Mouse (Mus musculus) limb, embryonic 13.5 days (tissue): ENCODE measurements at regions not wholly inside any gene's neighbourhood (a gene's known extent, or its start where the extent isn't known, plus 50 kb on each side); places are given as distances from the start of the nearest gene placed in this dataset.

Experiments
- ATAC-seq: fragments of 200-750 bp; cut with Nextera tagmentation; 2 replicates; pipeline ENCODE4 v1.8.0; 2017; ENCODE audit warnings: low read depth, moderate number of reproducible peaks, moderate TSS enrichment; ENCODE audit not compliant: low FRiP score
- H3K27ac ChIP-seq: fragments of 300-500 bp; sonication (generic); 2 replicates; pipeline ENCODE4 v1.5.1; 2015; ENCODE audit warnings: inconsistent platforms, mild to moderate bottlenecking, moderate library complexity
- H3K27me3 ChIP-seq: fragments of 300-500 bp; sonication (generic); 2 replicates; pipeline ENCODE4 v1.6.1; 2015; ENCODE audit warnings: mild to moderate bottlenecking, inconsistent platforms
- H3K36me3 ChIP-seq: fragments of 300-500 bp; sonication (generic); 2 replicates; pipeline ENCODE4 v1.6.1; 2015; ENCODE audit warnings: inconsistent platforms, mild to moderate bottlenecking, moderate library complexity
- H3K4me1 ChIP-seq: fragments of 300-500 bp; sonication (generic); 2 replicates; pipeline ENCODE4 v1.6.1; 2015; ENCODE audit warnings: inconsistent platforms
- H3K4me2 ChIP-seq: fragments of 300-500 bp; sonication (generic); replicated peaks from 2 replicates; pipeline ENCODE4 v1.6.1; 2015; ENCODE audit warnings: inconsistent platforms, mild to moderate bottlenecking, moderate library complexity
- H3K4me3 ChIP-seq: fragments of 300-500 bp; sonication (generic); 2 replicates; pipeline ENCODE4 v1.5.1; 2015; ENCODE audit warnings: moderate library complexity, mild to moderate bottlenecking, inconsistent platforms
- H3K9ac ChIP-seq: fragments of 300-500 bp; sonication (generic); 2 replicates; pipeline ENCODE4 v1.6.1; 2015; ENCODE audit warnings: mild to moderate bottlenecking, inconsistent platforms
- H3K9me3 ChIP-seq: fragments of 300-500 bp; sonication (generic); 2 replicates; pipeline ENCODE4 v1.6.1; 2016; ENCODE audit warnings: inconsistent platforms
- WGBS: fragments of 180-500 bp; shearing (Covaris S2); methylation state at CpG from one replicate; pipeline ENCODE4 v1.1.7; 2015; 5-methylcytosine and 5-hydroxymethylcytosine counted together

DNA sequence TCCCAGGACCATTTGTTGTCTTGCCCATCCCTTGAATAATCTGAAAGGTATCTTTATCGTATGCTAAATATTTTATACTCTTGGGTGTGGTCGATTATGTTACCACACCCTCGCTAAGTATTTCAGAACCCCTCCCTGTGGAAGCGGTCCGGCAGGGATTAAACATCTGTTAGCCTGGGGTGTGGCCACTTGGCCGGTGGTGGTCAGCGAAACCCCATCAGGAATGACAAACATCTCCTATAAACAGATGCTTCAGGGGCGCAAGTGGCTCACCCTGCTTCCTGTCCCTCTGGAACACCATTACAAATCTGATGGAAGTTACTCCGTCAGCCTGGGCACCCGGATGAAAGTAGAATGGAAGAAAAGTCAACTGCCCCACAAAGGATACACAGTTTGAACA, 119.8 kb upstream of the Dyrk2 start:
- no peaks in the 10 kb centered on the region for H3K27me3 ChIP-seq
- peaks cover 18% of the 10 kb centered on the region for H3K4me1 ChIP-seq
- no peak overlapping the region for H3K9ac ChIP-seq
- 77% methylated on average over 10 of the region's 10 CpGs for WGBS
- H3K36me3 ChIP-seq, result no peaks in the 10 kb centered on the region
- H3K27ac ChIP-seq, result no peak overlapping the region
- H3K9me3 ChIP-seq, result no peaks in the 10 kb centered on the region
- no peak overlapping the region for H3K4me3 ChIP-seq
- ATAC-seq, result no peak
- H3K4me2 ChIP-seq, result no peak overlapping the region

DNA sequence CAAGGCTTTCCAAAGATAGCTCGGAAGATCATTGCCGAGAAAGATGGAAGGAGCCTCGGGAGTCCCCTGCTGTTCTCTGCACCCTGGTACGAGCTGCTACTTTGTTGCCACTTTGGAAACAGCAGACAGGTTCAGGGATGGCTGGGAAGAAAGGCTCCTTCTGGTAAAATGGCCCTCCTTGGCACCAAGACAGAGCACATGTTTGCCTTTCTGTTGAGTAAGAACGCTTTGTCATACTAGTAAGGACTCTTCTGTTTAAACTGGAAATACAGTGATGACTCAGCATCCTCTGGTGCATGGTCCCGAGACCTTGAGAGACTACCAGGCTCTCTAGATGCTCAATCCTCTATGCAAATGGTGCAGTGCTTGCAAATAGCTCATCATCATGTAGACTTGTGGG, 118.2 kb upstream of the Dyrk2 start:
- no peak overlapping the region for H3K4me2 ChIP-seq
- no peaks in the 10 kb centered on the region for H3K27me3 ChIP-seq
- no peak for ATAC-seq
- H3K9ac ChIP-seq, result no peak overlapping the region
- no peak overlapping the region for H3K4me3 ChIP-seq
- 90% methylated on average over 6 of the region's 6 CpGs for WGBS
- no peaks in the 10 kb centered on the region for H3K36me3 ChIP-seq
- peaks cover 11% of the 10 kb centered on the region for H3K4me1 ChIP-seq
- no peak overlapping the region for H3K27ac ChIP-seq
- H3K9me3 ChIP-seq, result no peaks in the 10 kb centered on the region

DNA sequence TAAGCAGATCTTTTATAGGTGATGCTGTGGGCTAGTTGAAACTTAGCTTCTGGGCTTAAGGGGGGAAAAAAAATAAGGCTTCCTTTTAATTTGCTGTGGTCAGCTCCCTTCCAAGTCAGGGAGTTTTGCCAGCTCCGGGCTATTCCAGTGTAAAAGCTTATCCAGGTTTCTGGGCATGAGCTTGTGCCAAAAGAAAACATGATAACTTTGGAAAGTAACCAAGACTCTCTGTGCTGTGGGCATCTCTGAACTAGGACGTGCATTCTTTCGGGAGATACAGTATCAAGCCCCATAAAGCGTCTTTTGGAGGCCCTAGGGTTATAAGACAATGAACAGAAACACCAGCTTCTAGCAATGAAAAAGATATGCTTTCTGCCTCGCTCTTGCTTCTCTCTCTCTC, 114.6 kb upstream of the Dyrk2 start:
- no peaks in the 10 kb centered on the region for H3K9me3 ChIP-seq

DNA sequence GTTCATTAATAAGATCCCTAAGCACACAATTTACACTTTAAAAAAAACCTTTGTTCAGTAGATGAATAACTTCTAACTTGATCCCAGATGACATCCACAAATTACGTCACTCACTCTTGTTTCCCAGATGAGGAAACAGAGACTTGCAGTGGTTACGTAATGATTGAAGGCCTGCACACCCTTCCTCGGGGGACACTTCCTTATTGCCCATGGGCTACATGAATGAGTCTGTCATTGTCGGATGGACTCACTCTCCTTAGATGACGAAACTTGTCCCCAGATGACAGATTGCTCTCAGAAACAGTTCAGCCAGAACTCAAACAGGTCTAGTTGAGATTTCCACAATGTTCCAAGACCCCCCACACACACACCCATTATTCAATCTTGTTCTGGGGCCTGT, 111.4 kb upstream of the Dyrk2 start:
- Histone ChIP-seq H3K4me1 (peaks cover 25% of the 10 kb centered on the region), H3K4me2 (no peak overlapping the region), H3K9ac (no peak overlapping the region), H3K4me3 (no peak overlapping the region), H3K36me3 (no peaks in the 10 kb centered on the region), H3K27ac (no peak overlapping the region), H3K9me3 (no peaks in the 10 kb centered on the region), H3K27me3 (peaks cover 17% of the 10 kb centered on the region)
- no peak for ATAC-seq
- WGBS, result 83% methylated on average over 5 of the region's 5 CpGs

More for the DNA sequence above, 114.6 kb upstream of the Dyrk2 start:
- H3K4me3 ChIP-seq, result no peak overlapping the region
- H3K36me3 ChIP-seq, result no peaks in the 10 kb centered on the region
- WGBS, result 67% methylated on average over 5 of the region's 5 CpGs
- H3K4me1 ChIP-seq, result peaks cover 19% of the 10 kb centered on the region
- H3K9ac ChIP-seq, result no peak overlapping the region
- H3K27me3 ChIP-seq, result no peaks in the 10 kb centered on the region
- H3K4me2 ChIP-seq, result no peak overlapping the region
- ATAC-seq, result peak; percentile 51; the same call in 1 of the 2 replicates
- 0 out of 2 replicates have a peak overlapping the region, but pooled peaks have one; percentile 48 for H3K27ac ChIP-seq

DNA sequence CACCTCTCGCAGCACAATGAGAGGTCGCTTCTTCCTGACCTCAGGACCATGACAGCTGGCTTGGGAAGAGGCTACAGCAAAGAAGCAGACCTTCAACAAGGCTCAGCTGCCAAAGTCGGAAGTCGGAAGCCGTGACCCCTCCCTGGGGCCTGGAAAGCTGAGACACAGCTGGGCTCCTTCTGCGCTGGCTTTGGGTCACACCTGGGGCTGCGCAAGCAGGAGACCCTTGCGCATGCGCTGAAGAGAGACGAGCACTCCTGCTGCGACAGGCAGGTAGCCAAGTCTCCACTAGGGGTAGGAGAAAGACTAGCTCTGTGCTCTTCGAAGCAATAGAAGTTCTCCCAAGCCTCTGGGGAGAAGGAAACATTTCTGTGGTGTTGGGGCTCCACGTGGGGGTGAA, 109.3 kb upstream of the Dyrk2 start:
- peak overlapping the region; percentile 23 for H3K4me2 ChIP-seq
- ATAC-seq, result peak; percentile 24; the same call in 1 of the 2 replicates

DNA sequence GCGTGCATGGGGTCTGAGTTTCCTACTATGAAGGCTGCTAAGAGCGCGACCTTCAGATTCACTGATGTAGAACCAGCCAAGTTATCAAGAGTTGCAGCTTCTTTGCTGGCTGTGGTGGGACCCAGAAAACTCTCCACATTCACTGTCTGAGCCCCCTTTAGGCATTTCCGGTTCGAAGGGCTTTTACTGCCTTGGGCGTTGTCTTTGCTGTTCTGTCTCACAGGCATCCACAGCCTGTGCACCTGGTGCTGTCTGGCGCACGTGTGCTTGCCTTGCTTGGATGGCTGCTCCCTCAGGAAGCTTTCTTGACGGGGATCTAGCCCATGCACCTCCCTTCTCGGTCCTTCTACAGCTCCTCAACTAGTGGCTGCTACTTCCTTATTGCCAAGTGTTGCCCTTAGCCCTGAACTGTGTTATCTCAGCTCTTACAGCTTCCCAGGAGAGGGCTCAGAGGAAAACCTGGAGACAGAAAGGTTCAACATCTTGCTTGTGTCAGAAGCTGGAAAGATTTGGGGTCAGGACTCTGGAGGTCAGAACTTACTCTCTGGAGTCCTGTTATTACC, 108.3 kb upstream of the Dyrk2 start:
- Histone ChIP-seq H3K4me2 (no peak overlapping the region), H3K4me1 (peaks cover 32% of the 10 kb centered on the region), H3K9me3 (no peaks in the 10 kb centered on the region), H3K27me3 (peaks cover 17% of the 10 kb centered on the region), H3K27ac (no peak overlapping the region), H3K4me3 (no peak overlapping the region), H3K36me3 (no peaks in the 10 kb centered on the region), H3K9ac (no peak overlapping the region)
- no peak for ATAC-seq
- WGBS, result 62% methylated on average over 10 of the region's 10 CpGs

More for the DNA sequence above, 109.3 kb upstream of the Dyrk2 start:
- 33% methylated on average over 13 of the region's 13 CpGs for WGBS
- H3K9me3 ChIP-seq, result no peaks in the 10 kb centered on the region
- H3K4me3 ChIP-seq, result no peak overlapping the region
- no peak overlapping the region for H3K9ac ChIP-seq
- H3K27ac ChIP-seq, result no peak overlapping the region
- peaks cover 34% of the 10 kb centered on the region for H3K4me1 ChIP-seq
- H3K27me3 ChIP-seq, result peaks cover 17% of the 10 kb centered on the region
- no peaks in the 10 kb centered on the region for H3K36me3 ChIP-seq

DNA sequence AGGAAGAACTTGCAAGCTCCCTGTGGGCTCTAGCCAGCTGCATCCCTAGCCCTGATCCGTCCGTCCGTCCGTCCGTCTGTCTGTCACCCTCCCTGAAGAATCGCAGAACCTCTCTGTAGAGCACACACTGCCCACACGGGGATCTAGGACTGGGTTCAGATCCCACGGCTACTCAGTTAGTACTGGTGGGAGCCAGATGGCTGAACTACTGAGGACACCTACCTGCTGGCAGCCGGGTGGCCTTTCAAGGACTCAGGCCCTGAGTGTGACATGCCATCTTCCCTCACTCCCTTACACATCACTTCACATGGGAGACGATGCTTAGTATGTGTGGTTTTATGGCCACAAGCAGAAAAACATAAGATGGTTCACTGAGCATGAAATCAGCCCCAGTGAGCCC, 106.4 kb upstream of the Dyrk2 start:
- Histone ChIP-seq H3K4me2 (no peak overlapping the region), H3K9me3 (no peaks in the 10 kb centered on the region), H3K27me3 (peaks cover 17% of the 10 kb centered on the region), H3K27ac (no peak overlapping the region), H3K9ac (no peak overlapping the region), H3K4me1 (peaks cover 32% of the 10 kb centered on the region), H3K36me3 (no peaks in the 10 kb centered on the region), H3K4me3 (no peak overlapping the region)
- WGBS, result 82% methylated on average over 10 of the region's 10 CpGs
- ATAC-seq, result no peak

DNA sequence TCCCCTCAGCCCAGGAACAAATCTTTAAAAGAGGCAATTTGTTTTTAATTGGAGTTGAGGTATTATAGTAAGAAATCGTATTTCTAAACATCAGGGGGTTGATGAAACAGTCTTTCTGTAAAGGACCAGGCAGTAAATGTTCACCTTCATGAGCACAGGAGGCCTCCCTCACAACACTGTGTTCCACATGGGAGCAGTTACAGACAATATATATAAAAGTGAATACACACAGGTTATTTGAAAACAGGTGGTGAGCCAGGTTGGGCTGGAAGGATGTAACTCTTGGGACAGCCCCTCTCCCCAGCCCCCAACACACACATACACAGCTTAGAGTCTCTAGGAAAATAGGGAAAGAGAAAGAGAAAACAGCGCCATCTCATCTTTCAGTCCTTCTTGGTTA, 105.8 kb upstream of the Dyrk2 start:
- no peaks in the 10 kb centered on the region for H3K9me3 ChIP-seq
- no peak overlapping the region for H3K4me2 ChIP-seq
- H3K4me3 ChIP-seq, result no peak overlapping the region
- peak; percentile 70 for ATAC-seq
- H3K27ac ChIP-seq, result no peak overlapping the region
- H3K4me1 ChIP-seq, result peaks cover 32% of the 10 kb centered on the region
- WGBS, result 42% methylated on average over 2 of the region's 2 CpGs
- peaks cover 19% of the 10 kb centered on the region for H3K27me3 ChIP-seq
- H3K9ac ChIP-seq, result no peak overlapping the region
- no peaks in the 10 kb centered on the region for H3K36me3 ChIP-seq

DNA sequence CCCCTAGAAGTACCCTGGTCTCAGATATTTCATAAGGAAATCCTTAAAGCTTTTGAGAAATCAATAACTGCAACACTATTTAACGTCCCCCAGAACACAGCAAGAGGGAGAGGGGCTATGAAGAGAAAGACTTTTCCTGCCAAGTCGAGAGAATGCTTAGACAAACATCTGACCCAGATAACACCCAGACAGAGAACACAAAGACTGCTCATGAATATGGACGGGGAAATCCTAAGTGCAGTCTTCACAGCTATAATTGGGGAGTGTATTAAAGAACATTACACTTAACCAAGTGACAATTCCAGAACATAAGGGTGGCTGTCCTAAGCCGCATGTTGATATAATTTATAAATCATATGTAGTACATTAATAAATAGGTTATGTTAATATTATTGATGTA, 103.3 kb upstream of the Dyrk2 start:
- Histone ChIP-seq H3K9me3 (no peaks in the 10 kb centered on the region), H3K27me3 (peaks cover 17% of the 10 kb centered on the region), H3K4me1 (peaks cover 18% of the 10 kb centered on the region), H3K36me3 (no peaks in the 10 kb centered on the region), H3K4me2 (no peak overlapping the region), H3K27ac (no peak overlapping the region), H3K4me3 (no peak overlapping the region), H3K9ac (no peak overlapping the region)
- 82% methylated on average over 4 of the region's 4 CpGs for WGBS
- ATAC-seq, result no peak

DNA sequence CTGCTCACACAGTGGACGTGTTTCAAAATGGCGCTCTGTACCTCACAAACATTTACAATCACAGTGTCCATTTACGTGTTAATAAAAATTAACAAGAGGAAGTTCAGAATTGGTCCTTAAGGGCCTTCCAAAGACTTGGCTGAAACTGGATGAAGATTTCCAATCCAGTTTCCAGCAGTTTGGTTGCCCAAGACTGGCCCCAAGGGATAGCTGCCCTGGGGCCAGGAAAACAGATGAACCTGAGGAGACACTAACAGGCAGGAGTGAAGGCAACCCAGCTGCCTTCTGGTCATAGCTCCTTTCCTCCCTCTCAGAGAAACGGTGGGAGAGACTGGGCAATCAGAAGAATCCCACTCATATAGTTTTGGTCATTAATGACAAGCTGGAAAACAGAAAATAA, 102.6 kb upstream of the Dyrk2 start:
- Histone ChIP-seq H3K27me3 (peaks cover 12% of the 10 kb centered on the region), H3K4me2 (no peak overlapping the region), H3K9me3 (no peaks in the 10 kb centered on the region), H3K4me1 (peaks cover 18% of the 10 kb centered on the region), H3K27ac (no peak overlapping the region), H3K4me3 (no peak overlapping the region), H3K36me3 (no peaks in the 10 kb centered on the region), H3K9ac (no peak overlapping the region)
- WGBS, result 60% methylated on average over 4 of the region's 4 CpGs
- ATAC-seq, result no peak

DNA sequence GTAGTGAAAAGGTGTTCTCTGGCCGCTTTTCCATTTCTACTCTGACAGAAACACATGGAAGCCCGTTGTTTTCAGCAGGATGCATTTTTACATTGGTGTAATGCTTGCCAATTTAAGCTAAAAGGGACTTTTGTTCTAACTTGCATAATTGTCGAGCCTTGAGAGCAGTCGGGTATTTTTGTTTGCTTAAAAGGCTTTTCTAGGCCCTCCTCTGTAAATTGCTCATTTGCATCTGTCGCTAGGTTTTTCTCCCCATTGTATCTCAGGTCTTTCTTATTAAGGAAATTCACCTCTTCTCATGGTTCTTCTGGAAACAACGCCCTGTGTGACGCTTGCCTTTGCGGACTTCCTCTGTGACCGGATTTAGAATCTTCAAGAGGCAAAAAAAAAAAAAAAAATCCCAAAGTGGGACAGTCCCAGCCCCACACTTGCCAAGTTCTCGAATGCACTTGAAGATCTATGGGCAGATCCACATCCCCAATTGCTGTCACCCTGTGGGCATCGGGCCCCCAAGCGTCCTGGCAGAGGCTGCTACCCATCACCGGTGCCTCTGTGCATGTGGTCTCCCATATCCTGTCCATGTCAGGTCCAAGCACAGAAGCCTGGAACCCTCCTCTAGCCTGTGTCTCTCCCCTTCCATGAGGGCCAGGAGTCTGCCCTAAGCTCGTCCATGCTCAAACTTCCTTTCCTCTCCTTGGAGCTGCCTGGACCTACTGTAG, 100.6 kb upstream of the Dyrk2 start:
- H3K4me2 ChIP-seq, result no peak overlapping the region
- H3K36me3 ChIP-seq, result no peaks in the 10 kb centered on the region
- ATAC-seq, result no peak
- H3K27ac ChIP-seq, result no peak overlapping the region
- no peaks in the 10 kb centered on the region for H3K9me3 ChIP-seq
- H3K4me1 ChIP-seq, result peaks cover 9% of the 10 kb centered on the region
- 86% methylated on average over 14 of the region's 14 CpGs for WGBS
- H3K27me3 ChIP-seq, result peaks cover 4% of the 10 kb centered on the region
- no peak overlapping the region for H3K4me3 ChIP-seq
- H3K9ac ChIP-seq, result no peak overlapping the region

DNA sequence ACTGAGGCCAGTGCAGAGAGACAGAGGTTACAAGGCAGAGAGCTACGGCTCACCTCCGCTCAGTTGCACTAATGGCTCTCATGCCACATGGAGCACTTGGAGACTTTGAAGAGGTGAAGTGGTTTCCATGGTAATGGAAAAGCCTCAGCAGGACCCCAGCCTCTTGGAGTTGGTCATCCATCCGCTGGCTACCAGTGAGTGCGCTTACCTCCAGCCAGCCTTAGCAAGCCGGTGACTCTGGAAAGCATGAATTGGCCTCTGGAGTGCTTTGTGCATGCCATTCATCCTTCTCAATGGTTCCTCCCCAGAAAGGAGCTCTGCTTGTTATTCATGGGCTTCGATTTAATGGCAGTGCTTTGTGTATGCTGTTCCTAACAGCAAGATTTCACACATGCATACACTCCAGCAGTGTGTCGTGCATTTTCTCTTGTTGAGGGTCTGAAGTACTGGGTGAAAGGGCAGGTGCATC, 91.7 kb upstream of the Dyrk2 start:
- no peak overlapping the region for H3K9ac ChIP-seq
- peaks cover 3% of the 10 kb centered on the region; the same call in 1 of the 2 replicates for H3K27me3 ChIP-seq
- H3K9me3 ChIP-seq, result no peaks in the 10 kb centered on the region
- no peak overlapping the region for H3K4me3 ChIP-seq
- no peaks in the 10 kb centered on the region for H3K36me3 ChIP-seq
- no peaks in the 10 kb centered on the region for H3K4me1 ChIP-seq
- 55% methylated on average over 7 of the region's 7 CpGs for WGBS
- H3K27ac ChIP-seq, result no peak overlapping the region
- no peak overlapping the region for H3K4me2 ChIP-seq
- ATAC-seq, result no peak

DNA sequence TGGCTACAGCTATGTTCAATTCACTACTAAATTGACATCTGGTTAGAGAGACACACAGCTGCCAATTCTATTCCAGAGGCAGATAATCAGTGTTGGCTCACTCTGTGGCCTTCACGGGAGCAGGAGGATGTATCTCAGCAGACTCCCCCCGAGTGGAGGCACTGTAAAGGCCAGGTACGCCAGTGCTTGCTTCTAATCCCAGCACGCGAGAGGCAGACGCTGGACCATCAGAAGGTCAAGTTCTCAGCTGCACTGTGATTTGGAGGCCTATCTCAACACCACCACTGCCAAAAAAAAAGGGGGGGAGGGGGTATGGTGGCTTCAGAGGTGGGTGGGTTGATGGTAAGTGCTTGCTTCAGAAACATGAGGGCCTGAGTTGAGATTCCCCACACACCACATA, 90.1 kb upstream of the Dyrk2 start:
- H3K4me3 ChIP-seq, result no peak overlapping the region
- WGBS, result 75% methylated on average over 6 of the region's 6 CpGs
- no peaks in the 10 kb centered on the region for H3K36me3 ChIP-seq
- no peak for ATAC-seq
- H3K4me2 ChIP-seq, result no peak overlapping the region
- H3K9ac ChIP-seq, result no peak overlapping the region
- peaks cover 3% of the 10 kb centered on the region; the same call in 1 of the 2 replicates for H3K27me3 ChIP-seq
- H3K9me3 ChIP-seq, result no peaks in the 10 kb centered on the region
- no peak overlapping the region for H3K27ac ChIP-seq
- H3K4me1 ChIP-seq, result no peaks in the 10 kb centered on the region
